Mouse (Mus musculus): ENCODE results near the gene Obscn.
A peak's percentile ranks its signal among the peaks of the same experiment; 100 is the strongest.

GRCm38 (mm10) chr11:58990794-58991193 is 145.4 kb downstream of the Obscn start:
- no peak for TF ChIP-seq POLR2A (IDR thresholded peaks at IDR 0.05; ENCODE audit: control insufficient read depth in 1 of 2, insufficient read depth in 1 of 2, low read depth in 1 of 2, low read length in 2 of 2, poor library complexity in 1 of 2)
- no peak for TF ChIP-seq MYC (IDR thresholded peaks at IDR 0.05; ENCODE audit: low read depth, low read length)
- no peak for TF ChIP-seq ELF1 (IDR thresholded peaks at IDR 0.05; ENCODE audit: low read depth, low read length)
- TF ChIP-seq KAT2A (conservative IDR thresholded peaks at IDR 0.05; ENCODE audit: low read depth, low read length) = no peak
- TF ChIP-seq UBTF (IDR thresholded peaks at IDR 0.05; ENCODE audit: borderline replicate concordance, insufficient read depth, low read depth, low read length) = no peak
- no peak for TF ChIP-seq JUND (IDR thresholded peaks at IDR 0.05; ENCODE audit: low read depth, low read length)
- TF ChIP-seq ZMIZ1 (IDR thresholded peaks at IDR 0.05; ENCODE audit: low read depth, low read length) = no peak
- TF ChIP-seq NELFE (IDR thresholded peaks at IDR 0.05; ENCODE audit: low read depth, low read length) = no peak
- 0 out of 4 replicates have a peak, but pooled peaks of 1 of the 2 experiments have one; percentile 15 for TF ChIP-seq EP300 (IDR thresholded peaks at IDR 0.05; ENCODE audit: low read depth in 1 of 2, low read length in 2 of 2)
- TF ChIP-seq USF1 (IDR thresholded peaks at IDR 0.05; ENCODE audit: low read depth, low read length) = no peak

Measured in MEL (cell line).